Mouse (Mus musculus) lung, adult 2 months (tissue): ENCODE measurements at regions not wholly inside any gene's neighbourhood (a gene's known extent, or its start where the extent isn't known, plus 50 kb on each side); places are given as distances from the start of the nearest gene placed in this dataset.

Experiments used
- CTCF ChIP-seq: fragments of 200-500 bp; IDR thresholded peaks from 2 replicates; pipeline ENCODE4 v1.5.1; 2011; ENCODE audit warnings: mild to moderate bottlenecking, low read length, control low read depth; ENCODE audit not compliant: insufficient read depth
- POLR2A ChIP-seq: fragments of 200-500 bp; IDR thresholded peaks from 2 replicates; pipeline ENCODE4 v1.6.1; 2011; ENCODE audit warnings: low read depth, mild to moderate bottlenecking, control low read depth, low read length, borderline replicate concordance; ENCODE audit errors: extremely low read depth

- TF ChIP-seq POLR2A = no peak
- no peak for TF ChIP-seq CTCF
These were observed 333.8 kb upstream of the 3110018I06Rik start for GRCm38 (mm10) chr12:107154668-107155067.
